Mouse (Mus musculus) liver (tissue): ENCODE data around the gene Crocc.
A peak's percentile ranks its signal among the peaks of the same experiment; 100 is the strongest.

ENCODE experiments used
- DNase-seq: peaks from one replicate; pipeline ENCODE4 v3.0.0-alpha.2; 2020; ENCODE audit warnings: mixed read lengths

The Crocc gene

DNA sequence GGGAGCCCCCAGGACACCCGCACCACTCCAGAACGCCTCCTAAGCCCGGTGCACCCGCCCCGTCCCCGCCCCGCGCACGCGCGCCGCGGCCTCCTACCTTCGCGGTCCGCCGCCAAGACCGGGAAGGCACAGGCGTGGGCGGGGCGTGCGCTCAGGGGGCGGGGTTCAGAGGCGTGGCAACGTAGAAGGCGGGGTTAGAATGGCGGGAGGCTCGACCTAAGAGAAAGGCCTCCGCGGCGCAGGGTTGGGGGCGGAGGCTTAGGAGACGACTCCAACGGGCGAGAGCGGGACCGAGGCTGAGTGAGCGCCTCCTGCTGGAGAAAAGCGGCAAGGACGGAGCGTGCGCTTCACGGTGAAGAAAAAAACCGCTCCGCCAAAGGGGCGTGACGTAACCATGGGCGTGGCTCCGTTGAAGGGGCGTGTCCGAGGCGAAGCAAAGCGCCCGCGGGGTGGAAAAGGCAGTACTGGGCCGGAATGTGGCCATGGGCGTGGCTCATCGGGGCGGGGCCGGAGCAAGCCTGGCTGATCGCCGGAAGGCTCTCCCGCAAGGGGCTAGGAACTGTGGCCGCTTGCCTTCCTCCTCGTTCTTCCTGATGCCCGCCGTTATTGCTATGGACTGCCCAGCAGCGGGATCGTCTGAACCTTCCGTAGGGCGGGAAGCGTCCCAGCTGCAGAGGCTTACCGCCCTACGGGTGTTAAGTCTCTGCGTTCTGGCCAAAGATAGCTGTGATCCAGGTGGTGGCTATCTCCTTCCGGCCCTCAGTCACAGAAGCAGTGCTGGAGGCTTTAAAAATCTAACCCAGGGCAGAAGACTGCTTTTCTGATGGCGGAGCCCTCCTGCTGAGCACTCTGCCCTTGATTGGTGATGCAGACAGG lies at the start of gene Crocc:
Gene Crocc (minus strand): TSS at position 125 of the 876 bp plus-strand sequence.
- peak; percentile 99 for DNase-seq

- DNase-seq: no peak
These were observed 47.9 kb upstream of the Crocc start for GRCm38 (mm10) chr4:141108196-141108732.

- no peak for DNase-seq
These were observed 46.3 kb upstream of the Crocc start for GRCm38 (mm10) chr4:141106526-141107183.

- peak; percentile 56 for DNase-seq
These were observed 41.5 kb upstream of the Crocc start for GRCm38 (mm10) chr4:141101855-141102254.

- DNase-seq: no peak
These were observed 40.9 kb upstream of the Crocc start for GRCm38 (mm10) chr4:141101291-141101690.

DNA sequence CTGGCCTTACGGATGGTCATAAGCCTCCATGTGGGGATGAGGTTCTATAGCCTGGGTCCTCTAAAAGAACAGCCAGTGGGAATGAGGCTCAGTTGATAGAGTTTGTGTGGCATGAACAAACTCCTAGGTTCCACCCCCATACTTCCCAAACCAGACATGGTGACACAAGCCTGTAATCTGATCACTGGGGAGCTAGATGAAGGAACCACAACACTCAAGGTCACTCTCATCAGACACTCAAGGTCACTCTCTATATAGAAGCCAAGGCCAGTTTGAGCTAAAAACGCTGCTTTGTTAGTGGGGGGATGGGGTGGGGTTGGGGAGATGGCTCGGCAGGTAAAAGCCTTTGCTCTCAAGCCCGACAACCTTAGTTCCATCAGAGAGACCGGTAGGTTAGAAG lies 39.6 kb upstream of the Crocc start:
- DNase-seq: no peak

DNA sequence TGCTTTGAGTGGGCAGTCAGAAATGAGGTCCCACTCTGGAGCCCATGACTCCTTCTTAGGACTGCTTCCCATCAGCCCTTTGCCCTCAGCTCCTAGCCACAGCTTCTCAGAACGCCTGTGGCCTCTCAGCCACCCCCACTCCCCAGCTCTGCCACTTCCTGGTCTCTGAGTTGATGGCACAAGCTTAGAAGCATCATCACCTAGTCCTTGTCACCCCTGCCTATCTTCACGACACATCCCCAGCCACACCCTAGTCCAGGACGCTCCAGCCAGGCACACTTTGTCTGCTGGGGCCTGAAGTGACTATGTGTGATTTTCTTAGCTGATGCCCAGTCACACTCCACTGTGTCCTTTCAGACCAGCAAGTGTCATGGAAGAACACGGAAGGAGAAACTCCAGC lies 38.6 kb upstream of the Crocc start:
- peak; percentile 39 for DNase-seq

DNA sequence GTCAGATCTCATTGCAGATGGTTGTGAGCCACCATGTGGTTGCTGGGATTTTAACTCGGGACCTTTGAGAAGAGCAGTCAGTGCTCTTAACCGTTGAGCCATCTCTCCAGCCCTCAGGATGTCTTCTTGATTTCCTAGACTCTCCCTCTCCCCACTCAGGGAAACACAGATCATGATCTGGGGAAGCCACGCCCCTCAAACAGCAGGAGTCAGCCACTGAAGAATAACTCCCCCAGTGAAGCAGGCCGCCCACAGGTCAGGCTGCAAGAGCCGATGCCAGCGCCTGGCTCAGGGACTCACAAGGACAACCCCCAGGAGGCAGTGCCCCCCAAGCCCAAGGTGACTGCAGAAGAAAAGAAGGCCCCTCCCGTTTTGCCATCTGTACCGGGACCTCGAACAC lies 36.4 kb upstream of the Crocc start:
- no peak for DNase-seq

DNA sequence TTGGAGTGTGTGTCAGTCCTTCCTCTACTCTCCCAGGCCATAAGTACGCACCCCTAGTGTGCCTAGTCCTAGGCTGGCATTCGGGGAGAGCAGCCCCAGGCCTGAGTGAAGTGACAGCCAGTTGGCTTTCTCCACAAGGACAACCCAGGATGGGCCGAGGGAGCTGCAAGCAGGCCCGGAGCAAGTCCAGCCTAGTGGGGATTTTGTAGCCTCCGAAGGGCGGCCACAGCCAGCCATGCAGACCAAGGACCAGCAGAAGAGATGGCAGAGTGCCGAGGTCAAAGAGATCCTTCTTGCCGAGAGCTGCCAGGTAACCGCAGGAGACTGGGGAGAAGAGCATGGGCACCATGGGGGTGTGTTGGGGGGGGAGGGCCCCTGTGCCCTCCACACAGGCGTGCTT lies 34.7 kb upstream of the Crocc start:
- DNase-seq: no peak

DNA sequence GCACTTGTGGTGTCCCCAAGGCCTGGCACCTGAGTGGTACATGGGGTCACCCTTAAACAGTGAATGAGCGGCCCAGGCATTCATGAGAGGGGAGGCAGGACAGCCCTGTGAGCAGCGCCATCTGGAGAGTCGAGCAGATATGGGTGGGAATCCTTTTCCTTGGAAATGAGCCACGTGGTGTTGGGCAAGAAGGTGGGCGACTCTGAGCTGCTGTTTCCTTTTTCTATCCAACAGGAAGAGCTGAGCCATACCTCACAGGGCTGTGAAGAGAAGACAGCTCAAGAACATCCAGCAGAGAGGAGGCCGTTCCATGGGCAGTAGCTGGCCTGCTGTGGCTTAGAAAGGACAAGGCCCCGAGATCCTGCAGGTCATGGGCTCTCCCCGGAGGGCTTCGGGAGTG lies 28.4 kb upstream of the Crocc start:
- DNase-seq: no peak

GRCm38 (mm10) chr4:141088033-141088432 lies 27.7 kb upstream of the Crocc start, which contains the start of gene Spata21:
Gene Spata21 (plus strand): TSS chr4:141088333.
- DNase-seq: no peak

GRCm38 (mm10) chr4:141086862-141087261 lies 26.5 kb upstream of the Crocc start:
- DNase-seq: peak; percentile 68

GRCm38 (mm10) chr4:141078510-141079137 lies 18.3 kb upstream of the Crocc start:
- no peak for DNase-seq

GRCm38 (mm10) chr4:141077681-141078509 lies 17.5 kb upstream of the Crocc start, which contains the start of gene Necap2:
Gene Necap2 (minus strand): TSS chr4:141078357.
- peak; percentile 95 for DNase-seq

- DNase-seq: peak; percentile 81
These were observed 16.6 kb upstream of the Crocc start for GRCm38 (mm10) chr4:141076761-141077506.

DNA sequence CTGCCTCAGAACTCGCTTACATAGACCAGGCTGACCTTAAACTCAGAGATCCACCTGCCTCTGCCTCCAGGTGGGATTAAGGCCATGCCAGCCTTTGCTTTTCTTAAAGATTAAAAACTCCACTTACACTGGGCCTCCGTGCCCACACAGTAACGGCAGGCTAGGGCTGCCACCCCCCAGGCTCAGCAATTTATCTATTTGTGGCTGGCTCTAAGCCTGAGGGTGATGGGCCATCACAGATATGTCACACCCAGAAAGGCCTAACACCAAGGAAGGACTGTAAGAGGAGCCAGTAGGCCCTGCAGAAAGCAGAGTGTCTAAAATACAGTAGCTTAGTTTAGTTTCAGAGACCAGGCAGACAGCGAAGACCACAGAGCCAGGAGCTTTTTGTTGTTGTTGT lies 13.8 kb upstream of the Crocc start:
- DNase-seq: peak; percentile 71

GRCm38 (mm10) chr4:141073661-141074060 lies 13.3 kb upstream of the Crocc start:
- no peak for DNase-seq

GRCm38 (mm10) chr4:141072502-141072901 lies 12.2 kb upstream of the Crocc start:
- DNase-seq: no peak

DNA sequence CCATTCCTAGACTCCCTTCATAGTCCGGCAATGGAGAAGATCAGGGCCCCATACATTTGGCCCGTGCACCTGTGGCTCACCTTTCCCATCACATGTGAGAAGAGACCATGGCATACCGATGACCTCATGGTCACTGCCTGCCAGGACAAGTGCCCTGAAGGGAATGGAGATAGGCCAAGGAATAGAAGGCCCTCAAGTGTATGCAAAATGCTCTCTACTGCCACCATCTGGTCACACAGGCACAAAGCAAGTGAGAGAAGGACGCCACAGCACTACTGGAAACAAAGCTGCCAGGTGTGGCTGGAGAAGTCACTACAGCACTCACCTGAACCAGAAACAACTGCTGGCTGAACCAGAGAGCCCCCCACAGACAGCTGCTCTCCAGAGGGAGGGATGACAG lies 9.4 kb upstream of the Crocc start:
- DNase-seq: peak; percentile 67

- peak; percentile 77 for DNase-seq
These were observed 8.3 kb upstream of the Crocc start for GRCm38 (mm10) chr4:141068655-141069054.

GRCm38 (mm10) chr4:141067516-141068046 lies 7.2 kb upstream of the Crocc start:
- no peak for DNase-seq
